Mouse (Mus musculus): ENCODE results near the gene Chil4. TPM values are rescaled to one million over a fixed set of nuclear protein-coding genes. Genes with fewer than 3 reads are reported as not detected.
"Not testable (repeated sequence)": the region's sequence is repeated elsewhere in the genome, so short reads cannot be mapped to it uniquely, and the experiment has no call there.

Gene Chil4
- polyA plus RNA-seq, 1 experiment from 2014 or later = not detected

DNA sequence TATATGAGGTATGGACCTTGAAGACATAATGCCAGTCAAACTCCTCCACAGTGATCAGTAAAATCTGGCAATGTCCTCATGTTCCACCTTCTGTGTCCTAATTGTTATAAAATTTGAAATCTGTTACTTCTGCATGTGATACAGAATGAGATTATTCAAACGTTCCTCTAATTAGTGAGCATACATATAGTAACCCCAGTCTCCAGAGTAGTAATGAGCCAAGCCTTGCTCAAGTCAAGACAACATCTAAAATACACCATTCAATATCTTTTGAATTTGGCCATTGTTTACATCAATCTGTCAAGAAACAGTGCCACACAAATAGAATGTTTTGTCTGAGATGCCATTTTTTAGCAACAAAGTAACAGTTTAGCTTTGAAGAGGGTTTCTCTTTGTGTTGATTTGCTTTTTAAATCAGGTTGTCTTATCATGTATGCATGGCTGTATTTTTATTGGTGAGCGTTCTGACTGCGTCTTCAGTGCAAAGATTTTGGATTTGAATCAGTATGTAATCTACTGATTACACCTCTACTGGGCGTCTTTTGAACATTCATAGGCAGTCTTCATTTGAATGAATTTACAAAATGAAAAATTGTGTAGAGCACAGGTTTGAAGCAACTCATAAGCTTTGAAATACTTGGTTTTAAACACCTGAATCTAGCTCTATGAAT, 888 bp downstream of the Chil4 start:
- not testable (repeated sequence) for ATAC-seq (ENCODE audit: insufficient number of reproducible peaks, insufficient read depth, low FRiP score, low TSS enrichment)
- 84% methylated on average over 4 of the region's 4 CpGs for WGBS

DNA sequence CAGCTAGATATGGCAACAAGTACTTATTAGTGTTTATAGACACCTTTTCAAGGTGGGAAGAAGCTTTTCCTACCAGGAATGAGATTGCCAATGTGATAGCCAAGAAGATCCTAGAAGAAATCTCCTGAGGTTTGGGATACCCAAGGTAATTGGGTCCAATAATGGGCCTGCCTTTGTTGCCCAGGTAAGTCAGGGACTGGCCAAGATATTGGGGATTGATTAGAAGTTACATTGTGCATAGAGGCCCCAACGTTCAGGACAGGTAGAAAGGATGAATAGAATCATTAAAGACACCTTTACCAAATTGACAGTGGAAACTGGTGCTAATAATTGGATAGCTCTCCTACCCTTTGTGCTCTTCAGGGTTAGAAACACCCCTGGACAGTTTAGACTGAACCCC, 21.3 kb downstream of the Chil4 start:
- H3K27me3 ChIP-seq = not testable (repeated sequence)
- 71% methylated on average over 1 of the region's 1 CpGs for WGBS

More for the DNA sequence above, 888 bp downstream of the Chil4 start:
- not testable (repeated sequence) for H3K4me1 ChIP-seq; H3K4me2 ChIP-seq (replicated peaks); H3K27ac ChIP-seq; H3K9me3 ChIP-seq; H3K9ac ChIP-seq; H3K4me3 ChIP-seq; H3K27me3 ChIP-seq; H3K36me3 ChIP-seq

DNA sequence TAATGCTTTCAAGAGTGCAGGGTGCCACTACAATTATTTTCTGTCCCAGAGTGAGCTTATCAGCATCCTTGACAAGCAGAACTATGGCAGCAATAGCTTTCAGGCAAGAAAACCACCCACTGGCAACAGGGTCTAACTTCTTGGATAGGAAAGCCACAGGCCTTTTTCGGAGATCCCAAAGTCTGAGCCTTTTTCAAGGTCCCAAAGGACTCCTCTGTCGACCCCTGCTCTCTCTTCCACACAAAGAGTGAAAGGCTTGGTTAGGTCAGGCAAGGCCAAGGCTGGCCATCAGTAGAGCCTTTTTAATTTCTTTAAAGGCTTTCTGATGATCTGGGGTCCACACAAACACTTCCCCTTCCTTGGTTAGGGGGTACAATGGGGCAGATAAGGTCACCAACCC, 22.1 kb downstream of the Chil4 start:
- not testable (repeated sequence) for H3K4me1 ChIP-seq; H3K4me3 ChIP-seq; H3K4me2 ChIP-seq (replicated peaks); H3K36me3 ChIP-seq; H3K9ac ChIP-seq; ATAC-seq (ENCODE audit: insufficient number of reproducible peaks, insufficient read depth, low FRiP score, low TSS enrichment); H3K27me3 ChIP-seq; H3K27ac ChIP-seq
- 76% methylated on average over 2 of the region's 2 CpGs for WGBS
- peaks cover 24% of the 10 kb centered on the region for H3K9me3 ChIP-seq

More for the DNA sequence above, 21.3 kb downstream of the Chil4 start:
- H3K4me2 ChIP-seq (replicated peaks); ATAC-seq (ENCODE audit: insufficient number of reproducible peaks, insufficient read depth, low FRiP score, low TSS enrichment); H3K4me1 ChIP-seq; H3K36me3 ChIP-seq; H3K27ac ChIP-seq; H3K4me3 ChIP-seq; H3K9ac ChIP-seq: not testable (repeated sequence)
- peaks cover 24% of the 10 kb centered on the region for H3K9me3 ChIP-seq

- no peak for ATAC-seq (ENCODE audit: insufficient number of reproducible peaks, insufficient read depth, low FRiP score, low TSS enrichment)
- Histone ChIP-seq H3K27ac (no peak overlapping the region), H3K4me3 (no peak overlapping the region), H3K4me1 (no peaks in the 10 kb centered on the region), H3K4me2 (replicated peaks) (no peak overlapping the region), H3K27me3 (no peaks in the 10 kb centered on the region), H3K36me3 (no peaks in the 10 kb centered on the region), H3K9me3 (peaks cover 24% of the 10 kb centered on the region), H3K9ac (no peak overlapping the region)
These were observed 23.0 kb downstream of the Chil4 start for GRCm38 (mm10) chr3:106196276-106196675.

DNA sequence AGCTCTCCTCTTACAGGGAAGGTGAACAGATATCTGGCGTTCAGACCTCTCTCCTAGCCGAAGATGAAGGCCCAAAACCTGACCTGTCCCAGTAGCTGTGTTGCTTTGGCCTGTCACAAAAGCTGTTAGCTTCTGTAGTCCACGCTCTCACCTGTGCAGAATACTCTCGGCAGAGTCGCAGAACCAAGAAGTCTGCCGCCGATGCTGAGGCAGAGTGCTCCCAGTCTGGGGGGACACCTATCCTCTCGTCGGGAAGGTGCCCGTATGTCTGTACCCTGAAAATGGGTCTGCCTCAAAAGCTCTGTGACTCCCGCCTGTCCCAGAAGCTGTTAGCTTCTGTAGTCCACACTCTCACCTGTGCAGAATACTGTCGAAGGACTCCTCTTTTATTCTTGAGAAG, 23.8 kb downstream of the Chil4 start:
- 88% methylated on average over 12 of the region's 12 CpGs for WGBS
- ATAC-seq (ENCODE audit: insufficient number of reproducible peaks, insufficient read depth, low FRiP score, low TSS enrichment) = no peak

GRCm38 (mm10) chr3:106187991-106188390, 31.3 kb downstream of the Chil4 start:
- H3K9me3 ChIP-seq = peaks cover 32% of the 10 kb centered on the region
- no peaks in the 10 kb centered on the region for H3K36me3 ChIP-seq
- H3K9ac ChIP-seq = no peak overlapping the region
- no peak overlapping the region for H3K27ac ChIP-seq
- H3K27me3 ChIP-seq = no peaks in the 10 kb centered on the region
- no peak overlapping the region for H3K4me2 ChIP-seq (replicated peaks)
- no peak overlapping the region for H3K4me3 ChIP-seq
- WGBS = 83% methylated on average over 2 of the region's 2 CpGs
- H3K4me1 ChIP-seq = no peaks in the 10 kb centered on the region
- ATAC-seq (ENCODE audit: insufficient number of reproducible peaks, insufficient read depth, low FRiP score, low TSS enrichment) = no peak

More for the DNA sequence above, 23.8 kb downstream of the Chil4 start:
- H3K36me3 ChIP-seq = no peaks in the 10 kb centered on the region
- H3K27me3 ChIP-seq = no peaks in the 10 kb centered on the region
- H3K4me1 ChIP-seq = no peaks in the 10 kb centered on the region
- H3K27ac ChIP-seq = no peak overlapping the region
- H3K4me2 ChIP-seq (replicated peaks) = no peak overlapping the region
- peaks cover 24% of the 10 kb centered on the region for H3K9me3 ChIP-seq
- no peak overlapping the region for H3K4me3 ChIP-seq
- H3K9ac ChIP-seq = no peak overlapping the region

- Histone ChIP-seq H3K4me1 (no peaks in the 10 kb centered on the region), H3K4me2 (replicated peaks) (no peak overlapping the region), H3K27me3 (no peaks in the 10 kb centered on the region), H3K4me3 (no peak overlapping the region), H3K9ac (no peak overlapping the region), H3K36me3 (no peaks in the 10 kb centered on the region), H3K27ac (no peak overlapping the region), H3K9me3 (peaks cover 18% of the 10 kb centered on the region)
- WGBS = 84% methylated on average over 13 of the region's 13 CpGs
- no peak for ATAC-seq (ENCODE audit: insufficient number of reproducible peaks, insufficient read depth, low FRiP score, low TSS enrichment)
These were observed 41.7 kb downstream of the Chil4 start for GRCm38 (mm10) chr3:106177509-106178189.

DNA sequence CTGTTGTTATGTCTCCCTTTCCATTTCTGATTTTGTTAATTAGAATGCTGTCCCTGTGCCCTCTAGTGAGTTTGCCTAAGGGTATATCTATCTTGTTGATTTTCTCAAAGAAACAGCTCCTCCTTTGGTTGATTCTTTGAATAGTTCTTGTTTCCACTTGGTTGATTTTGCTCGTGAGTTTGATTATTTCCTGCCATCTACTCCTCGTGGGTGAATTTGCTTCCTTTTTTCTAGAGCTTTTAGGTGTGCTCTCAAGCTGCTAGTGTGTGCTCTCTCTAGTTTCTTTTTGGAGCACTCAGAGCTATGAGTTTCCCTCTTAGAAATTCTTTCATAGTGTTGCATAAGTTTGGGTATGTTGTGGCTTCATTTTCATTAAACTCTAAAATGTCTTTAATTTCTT, 44.3 kb downstream of the Chil4 start:
- not testable (repeated sequence) for H3K4me3 ChIP-seq; H3K27me3 ChIP-seq; H3K4me1 ChIP-seq; H3K4me2 ChIP-seq (replicated peaks); H3K36me3 ChIP-seq; ATAC-seq (ENCODE audit: insufficient number of reproducible peaks, insufficient read depth, low FRiP score, low TSS enrichment); H3K9ac ChIP-seq; H3K27ac ChIP-seq
- WGBS = 65% methylated on average over 2 of the region's 2 CpGs
- H3K9me3 ChIP-seq = peaks cover 11% of the 10 kb centered on the region

DNA sequence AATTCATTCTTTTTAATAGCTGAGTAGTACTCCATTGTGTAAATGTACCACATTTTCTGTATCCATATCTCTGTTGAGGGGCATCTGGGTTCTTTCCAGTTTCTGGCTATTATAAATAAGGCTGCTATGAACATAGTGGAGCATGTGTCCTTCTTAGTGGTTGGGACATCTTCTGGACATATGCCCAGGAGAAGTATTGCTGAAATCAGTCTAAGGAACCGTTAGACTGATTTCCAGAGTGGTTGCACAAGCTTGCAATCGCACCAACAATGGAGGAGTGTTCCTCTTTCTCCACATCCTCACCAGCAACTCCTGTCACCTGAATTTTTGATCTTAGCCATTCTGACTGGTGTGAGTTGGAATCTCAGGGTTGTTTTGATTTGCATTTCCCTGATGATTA, 46.8 kb downstream of the Chil4 start:
- not testable (repeated sequence) for H3K27me3 ChIP-seq; H3K4me1 ChIP-seq; ATAC-seq (ENCODE audit: insufficient number of reproducible peaks, insufficient read depth, low FRiP score, low TSS enrichment); H3K9me3 ChIP-seq; H3K9ac ChIP-seq; H3K36me3 ChIP-seq; H3K4me2 ChIP-seq (replicated peaks); H3K27ac ChIP-seq; H3K4me3 ChIP-seq
- 66% methylated on average over 2 of the region's 2 CpGs for WGBS

DNA sequence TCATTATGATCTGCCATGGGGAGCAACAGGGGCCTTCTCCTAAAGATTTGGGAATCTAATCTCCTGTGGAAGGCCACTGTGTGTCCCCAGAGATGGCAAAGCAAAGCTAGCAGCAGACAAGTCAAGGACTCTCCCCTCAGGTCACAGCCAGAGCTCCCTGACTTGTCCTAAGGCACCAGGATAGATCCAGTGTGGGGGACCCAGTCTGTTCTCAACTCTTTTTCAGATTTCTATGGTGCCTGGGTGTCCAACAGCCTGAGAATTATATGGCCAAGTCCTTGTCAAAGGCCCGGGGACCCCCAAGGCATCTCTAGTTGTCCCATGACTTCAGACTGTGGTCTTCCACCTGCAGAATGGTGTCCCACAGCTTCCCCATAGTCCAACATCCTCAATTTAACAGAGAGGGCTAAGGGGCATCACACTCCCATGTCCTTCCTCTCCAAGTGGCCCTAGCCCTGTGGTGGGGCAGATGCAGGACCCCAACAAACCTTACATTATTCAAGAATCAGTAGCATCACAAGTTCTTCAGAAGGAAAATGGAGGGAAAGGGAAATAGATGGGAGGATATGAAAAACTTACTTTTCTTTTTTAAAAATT, 48.1 kb downstream of the Chil4 start:
- no peak overlapping the region for H3K27ac ChIP-seq
- no peak for ATAC-seq (ENCODE audit: insufficient number of reproducible peaks, insufficient read depth, low FRiP score, low TSS enrichment)
- WGBS = 77% methylated on average over 1 of the region's 1 CpGs

DNA sequence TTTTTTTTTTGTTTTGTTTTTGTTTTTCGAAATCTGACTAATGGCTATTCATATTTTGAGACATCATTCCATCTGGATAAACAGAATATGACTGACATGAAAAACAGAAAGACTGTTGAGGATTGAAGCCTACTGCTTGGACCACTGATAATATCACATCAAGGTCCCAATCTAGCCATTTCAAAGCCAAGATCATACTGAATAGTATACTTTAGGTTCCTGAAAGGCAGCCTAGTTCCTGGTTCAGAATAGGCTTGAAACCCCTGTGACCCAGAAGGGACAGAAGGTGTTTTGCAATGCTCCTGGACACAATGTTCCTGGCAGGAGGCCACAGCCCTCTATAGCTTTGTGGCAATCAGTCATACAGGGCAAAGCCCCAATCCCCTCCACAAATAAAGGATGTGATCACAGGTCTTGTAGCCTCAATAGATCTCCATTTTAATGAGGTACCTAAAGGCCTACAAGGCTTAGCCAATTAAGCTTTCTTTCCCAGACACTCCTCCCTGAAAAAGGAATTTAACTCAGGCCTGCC, 48.7 kb downstream of the Chil4 start:
- no peak for ATAC-seq (ENCODE audit: insufficient number of reproducible peaks, insufficient read depth, low FRiP score, low TSS enrichment)
- no peak overlapping the region for H3K27ac ChIP-seq
- H3K4me1 ChIP-seq = no peaks in the 10 kb centered on the region
- H3K36me3 ChIP-seq = no peaks in the 10 kb centered on the region
- 50% methylated on average over 1 of the region's 1 CpGs for WGBS
- H3K9me3 ChIP-seq = no peaks in the 10 kb centered on the region
- H3K9ac ChIP-seq = no peak overlapping the region
- H3K4me2 ChIP-seq (replicated peaks) = no peak overlapping the region
- H3K4me3 ChIP-seq = no peak overlapping the region
- no peaks in the 10 kb centered on the region for H3K27me3 ChIP-seq

More for the DNA sequence above, 48.1 kb downstream of the Chil4 start:
- H3K4me3 ChIP-seq = no peak overlapping the region
- H3K4me2 ChIP-seq (replicated peaks) = no peak overlapping the region
- no peaks in the 10 kb centered on the region for H3K4me1 ChIP-seq
- H3K9ac ChIP-seq = no peak overlapping the region
- no peaks in the 10 kb centered on the region for H3K36me3 ChIP-seq
- H3K9me3 ChIP-seq = no peaks in the 10 kb centered on the region
- H3K27me3 ChIP-seq = no peaks in the 10 kb centered on the region

- Histone ChIP-seq H3K4me2 (replicated peaks) (no peak within 1 kb of the TSS), H3K9ac (no peak within 1 kb of the TSS), H3K36me3 (no peaks in the 10 kb centered on the region), H3K4me3 (no peak within 1 kb of the TSS), H3K9me3 (no peaks in the 10 kb centered on the region; the same call in 1 of the 2 replicates), H3K27ac (no peak within 1 kb of the TSS), H3K4me1 (no peaks in the 10 kb centered on the region), H3K27me3 (no peaks in the 10 kb centered on the region)
- ATAC-seq (ENCODE audit: insufficient number of reproducible peaks, insufficient read depth, low FRiP score, low TSS enrichment) = no peak
- WGBS = 84% methylated on average over 3 of the region's 3 CpGs
These were observed 51.8 kb downstream of the Chil4 start, which contains the start of gene Chil3 for GRCm38 (mm10) chr3:106167464-106167863. Gene Chil3 (minus strand): TSS chr3:106167564.
